Mouse (Mus musculus): Measurements from ENCODE around the gene Spag16. TPM values are rescaled to one million over a fixed set of nuclear protein-coding genes. Genes with fewer than 3 reads are reported as not detected.

Gene Spag16
- polyA plus RNA-seq (2012; rRNA removed), result 0.39 and 0.49 TPM in 2 replicates
- 0.40 TPM in 2 replicates for polyA plus RNA-seq (2014; fragmentation: Nextera tagmentation; extraction: Ambion mirVana)

- Histone ChIP-seq H3K4me1 (ENCODE audit: control insufficient read depth, insufficient read depth, low read length) (no peaks in the 10 kb centered on the region), H3K9me3 (ENCODE audit: control insufficient read depth, low read length) (no peaks in the 10 kb centered on the region), H3K27ac (replicated peaks; ENCODE audit: low read depth, low read length) (no peak within 1 kb of the TSS), H3K27me3 (ENCODE audit: control insufficient read depth, insufficient read depth, low read length) (no peaks in the 10 kb centered on the region), H3K9ac (ENCODE audit: low read depth, low read length, severe bottlenecking) (peak within 1 kb of the TSS; percentile 47), H3K4me3 (replicated peaks; ENCODE audit: low read length) (peak within 1 kb of the TSS; percentile 43), H3K4me2 (replicated peaks; ENCODE audit: low read depth, low read length, severe bottlenecking) (peak within 1 kb of the TSS; percentile 78), H3K36me3 (ENCODE audit: control insufficient read depth, insufficient read depth, low read length) (no peaks in the 10 kb centered on the region)
- whole genome bisulfite sequencing, result 11% methylated on average over 38 of the region's 38 CpGs
- DNase-seq (ENCODE audit: low spot score) (peak; percentile 33), ATAC-seq (ENCODE audit: low FRiP score, low read depth) (peak; percentile 57)
- TF ChIP-seq POLR2A (IDR thresholded peaks at IDR 0.05; ENCODE audit: borderline replicate concordance, extremely low read depth, insufficient read depth, insufficient read length), result no peak
Measured at GRCm38 (mm10) chr1:69826806-69827703, at the start of gene Spag16. Gene Spag16, plus strand, starts transcription at chr1:69826970.

- Histone ChIP-seq H3K9ac (ENCODE audit: low read depth, low read length, severe bottlenecking) (no peak overlapping the region), H3K4me1 (ENCODE audit: control insufficient read depth, insufficient read depth, low read length) (no peaks in the 10 kb centered on the region), H3K27me3 (ENCODE audit: control insufficient read depth, insufficient read depth, low read length) (no peaks in the 10 kb centered on the region), H3K27ac (replicated peaks; ENCODE audit: low read depth, low read length) (no peak overlapping the region), H3K4me2 (replicated peaks; ENCODE audit: low read depth, low read length, severe bottlenecking) (no peak overlapping the region), H3K4me3 (replicated peaks; ENCODE audit: low read length) (no peak overlapping the region), H3K36me3 (ENCODE audit: control insufficient read depth, insufficient read depth, low read length) (no peaks in the 10 kb centered on the region), H3K9me3 (ENCODE audit: control insufficient read depth, low read length) (no peaks in the 10 kb centered on the region)
- ATAC-seq (ENCODE audit: low FRiP score, low read depth), result no peak
- DNase-seq (ENCODE audit: low spot score), result peak; percentile 88
- TF ChIP-seq POLR2A (IDR thresholded peaks at IDR 0.05; ENCODE audit: borderline replicate concordance, extremely low read depth, insufficient read depth, insufficient read length), result no peak
- WGBS, result 9% methylated on average over 6 of the region's 6 CpGs
Measured at GRCm38 (mm10) chr1:69785129-69785528, 41.6 kb upstream of the Spag16 start.

GRCm38 (mm10) chr1:69786716-69787115, 40.1 kb upstream of the Spag16 start:
- Histone ChIP-seq H3K9ac (ENCODE audit: low read depth, low read length, severe bottlenecking) (no peak overlapping the region), H3K9me3 (ENCODE audit: control insufficient read depth, low read length) (no peaks in the 10 kb centered on the region), H3K27me3 (ENCODE audit: control insufficient read depth, insufficient read depth, low read length) (no peaks in the 10 kb centered on the region), H3K4me2 (replicated peaks; ENCODE audit: low read depth, low read length, severe bottlenecking) (no peak overlapping the region), H3K4me1 (ENCODE audit: control insufficient read depth, insufficient read depth, low read length) (no peaks in the 10 kb centered on the region), H3K4me3 (replicated peaks; ENCODE audit: low read length) (no peak overlapping the region), H3K36me3 (ENCODE audit: control insufficient read depth, insufficient read depth, low read length) (no peaks in the 10 kb centered on the region), H3K27ac (replicated peaks; ENCODE audit: low read depth, low read length) (no peak overlapping the region)
- 47% methylated on average over 6 of the region's 6 CpGs for WGBS
- no peak for TF ChIP-seq POLR2A (IDR thresholded peaks at IDR 0.05; ENCODE audit: borderline replicate concordance, extremely low read depth, insufficient read depth, insufficient read length)
- no peak for DNase-seq (ENCODE audit: low spot score)
- no peak for ATAC-seq (ENCODE audit: low FRiP score, low read depth)

GRCm38 (mm10) chr1:69787379-69787778, 39.4 kb upstream of the Spag16 start:
- DNase-seq (ENCODE audit: low spot score) (no peak), ATAC-seq (ENCODE audit: low FRiP score, low read depth) (no peak)
- H3K27ac ChIP-seq (replicated peaks; ENCODE audit: low read depth, low read length), result no peak overlapping the region
- H3K36me3 ChIP-seq (ENCODE audit: control insufficient read depth, insufficient read depth, low read length), result no peaks in the 10 kb centered on the region
- 47% methylated on average over 12 of the region's 12 CpGs for WGBS
- H3K4me3 ChIP-seq (replicated peaks; ENCODE audit: low read length), result no peak overlapping the region
- no peaks in the 10 kb centered on the region for H3K27me3 ChIP-seq (ENCODE audit: control insufficient read depth, insufficient read depth, low read length)
- TF ChIP-seq POLR2A (IDR thresholded peaks at IDR 0.05; ENCODE audit: borderline replicate concordance, extremely low read depth, insufficient read depth, insufficient read length), result no peak
- no peaks in the 10 kb centered on the region for H3K4me1 ChIP-seq (ENCODE audit: control insufficient read depth, insufficient read depth, low read length)
- no peaks in the 10 kb centered on the region for H3K9me3 ChIP-seq (ENCODE audit: control insufficient read depth, low read length)
- no peak overlapping the region for H3K4me2 ChIP-seq (replicated peaks; ENCODE audit: low read depth, low read length, severe bottlenecking)
- H3K9ac ChIP-seq (ENCODE audit: low read depth, low read length, severe bottlenecking), result no peak overlapping the region

GRCm38 (mm10) chr1:69790337-69791250, 36.2 kb upstream of the Spag16 start:
- peak; percentile 91 for DNase-seq (ENCODE audit: low spot score)
- no peak for TF ChIP-seq POLR2A (IDR thresholded peaks at IDR 0.05; ENCODE audit: borderline replicate concordance, extremely low read depth, insufficient read depth, insufficient read length)
- Histone ChIP-seq H3K9ac (ENCODE audit: low read depth, low read length, severe bottlenecking) (no peak overlapping the region; the same call in 1 of the 2 replicates), H3K9me3 (ENCODE audit: control insufficient read depth, low read length) (no peaks in the 10 kb centered on the region), H3K27ac (replicated peaks; ENCODE audit: low read depth, low read length) (no peak overlapping the region), H3K4me1 (ENCODE audit: control insufficient read depth, insufficient read depth, low read length) (no peaks in the 10 kb centered on the region), H3K4me3 (replicated peaks; ENCODE audit: low read length) (peak overlapping the region; percentile 15), H3K27me3 (ENCODE audit: control insufficient read depth, insufficient read depth, low read length) (no peaks in the 10 kb centered on the region), H3K4me2 (replicated peaks; ENCODE audit: low read depth, low read length, severe bottlenecking) (peak overlapping the region; percentile 34), H3K36me3 (ENCODE audit: control insufficient read depth, insufficient read depth, low read length) (no peaks in the 10 kb centered on the region)
- 43% methylated on average over 28 of the region's 28 CpGs for WGBS
- ATAC-seq (ENCODE audit: low FRiP score, low read depth), result 0 out of 2 replicates have a peak, but pooled peaks have one; percentile 57

Measured in limb, embryonic 14.5 days (tissue).